Mouse (Mus musculus) brain, embryonic 14.5 days (tissue): ENCODE results near the gene Arhgdig.

Experiments used
- CTCF ChIP-seq: fragments of 200-500 bp; IDR thresholded peaks from 2 replicates; pipeline ENCODE4 v1.5.1; 2012; ENCODE audit warnings: inconsistent platforms, mild to moderate bottlenecking, moderate library complexity, borderline replicate concordance; ENCODE audit not compliant: insufficient read depth, insufficient read length; ENCODE audit errors: extremely low read depth
- POLR2A ChIP-seq: fragments of 200-500 bp; IDR thresholded peaks from 2 replicates; pipeline ENCODE4 v1.6.1; 2012; ENCODE audit warnings: mild to moderate bottlenecking, inconsistent platforms, borderline replicate concordance; ENCODE audit not compliant: poor library complexity, insufficient read depth, insufficient read length, severe bottlenecking; ENCODE audit errors: extremely low read depth

- TF ChIP-seq POLR2A (0 out of 2 replicates have a peak, but pooled peaks have one; percentile 8), CTCF (no peak)
Measured at GRCm38 (mm10) chr17:26200831-26201705, 6.5 kb downstream of the Arhgdig start.
